Mouse (Mus musculus) monocyte, adult 5-6 weeks (primary cell): ENCODE results near the gene Flnc. TPM values are rescaled to one million over a fixed set of nuclear protein-coding genes. Genes with fewer than 3 reads are reported as not detected.
A peak's percentile ranks its signal among the peaks of the same experiment; 100 is the strongest.

Source experiments
- ATAC-seq: fragments of 153-309, 156-312 bp; replicated peaks from 2 replicates; pipeline ENCODE4 v1.8.0; 2017; ENCODE audit warnings: mild to moderate bottlenecking; ENCODE audit not compliant: low TSS enrichment, insufficient number of reproducible peaks, severe bottlenecking, poor library complexity, low FRiP score
- total RNA-seq: library from RNA; stranded (forward); fragments of 200-1000, 200-491, 200-594 nt; gene quantifications from 3 replicates; pipeline ENCODE4 v1.2.3, GENCODE M21; 2017

Gene Flnc
- total RNA-seq, 1 experiment from 2014 or later, result not detected

DNA sequence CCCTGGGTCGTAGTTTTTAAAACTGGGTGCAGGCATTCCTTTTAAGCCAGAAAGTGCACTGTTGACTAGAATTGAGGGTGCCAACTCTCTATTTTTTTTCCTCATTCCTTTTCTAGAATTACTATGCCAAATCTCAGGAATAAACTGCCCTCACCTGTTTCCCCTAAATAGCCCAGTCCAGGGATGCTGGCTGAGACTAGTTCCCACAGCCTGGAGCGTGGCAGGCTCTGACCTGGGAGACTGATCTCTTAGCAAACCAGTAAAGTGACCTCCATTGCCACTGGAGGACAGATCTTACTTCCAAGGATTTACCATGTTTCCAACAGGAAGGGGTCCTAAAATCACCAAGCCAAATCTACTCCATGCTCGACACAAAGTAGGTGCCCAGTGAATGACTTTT is 35.8 kb downstream of the Flnc start:
- no peak for ATAC-seq

DNA sequence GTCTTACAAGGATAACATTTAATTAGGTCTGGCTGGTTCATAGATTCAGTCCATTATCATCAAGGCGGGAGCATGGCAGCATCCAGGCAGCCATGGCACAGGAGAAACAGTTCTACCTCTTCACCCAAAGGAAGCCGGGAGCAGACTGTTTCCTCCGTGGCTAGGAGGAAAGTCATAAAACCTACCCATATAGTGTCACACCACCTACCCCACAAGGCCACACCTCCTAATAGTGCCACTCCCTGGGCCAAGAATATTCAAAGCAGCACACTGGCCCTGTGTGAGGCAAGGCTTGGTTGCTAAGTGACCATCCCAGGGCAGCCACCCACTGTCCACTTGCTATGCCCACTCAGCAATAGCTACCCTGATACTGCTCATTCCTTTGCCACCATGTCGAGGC is 38.1 kb downstream of the Flnc start, which contains the start of gene Atp6v1fnb:
TSS of gene Atp6v1fnb (plus strand) at position 301 of the 400 bp plus-strand sequence.
- no peak for ATAC-seq

DNA sequence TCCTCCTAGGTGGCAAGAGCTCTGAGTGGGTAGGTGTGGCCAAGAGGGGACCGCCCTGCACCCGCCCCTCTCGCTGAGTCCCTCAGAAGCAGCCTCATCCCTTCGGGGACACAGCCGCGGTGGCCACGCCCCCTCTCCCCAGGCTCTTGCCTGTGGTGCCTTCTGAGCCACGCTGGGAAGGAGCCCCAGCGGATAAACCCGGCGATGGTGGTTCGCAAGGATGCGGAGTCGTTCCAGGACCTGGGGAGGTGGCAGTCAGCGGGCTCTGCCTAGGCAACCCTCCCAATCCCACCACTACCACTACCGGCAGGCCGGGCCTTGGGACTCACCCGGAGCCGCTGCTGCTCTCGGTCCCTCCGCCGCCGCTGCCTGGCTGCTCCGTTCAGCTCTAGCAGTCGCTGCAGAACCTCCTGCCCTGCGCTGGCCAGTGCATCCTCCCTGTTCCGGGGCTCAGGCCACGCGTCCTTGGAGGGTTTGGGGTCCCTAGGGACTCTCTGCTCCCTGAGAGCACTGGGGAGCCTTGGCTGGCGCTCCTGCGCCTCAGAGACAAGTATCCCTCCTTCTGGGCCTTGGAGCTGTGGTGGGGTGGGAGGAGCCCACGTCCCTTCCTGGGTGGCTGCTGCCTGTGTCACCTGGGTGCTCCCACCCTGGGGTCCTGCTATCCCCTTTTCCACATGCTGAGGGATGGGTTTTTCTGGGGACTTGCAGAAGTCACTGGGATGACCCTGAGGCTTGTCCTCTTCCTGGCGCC is 41.1 kb downstream of the Flnc start:
- peak; percentile 52; the same call in 1 of the 2 replicates for ATAC-seq

DNA sequence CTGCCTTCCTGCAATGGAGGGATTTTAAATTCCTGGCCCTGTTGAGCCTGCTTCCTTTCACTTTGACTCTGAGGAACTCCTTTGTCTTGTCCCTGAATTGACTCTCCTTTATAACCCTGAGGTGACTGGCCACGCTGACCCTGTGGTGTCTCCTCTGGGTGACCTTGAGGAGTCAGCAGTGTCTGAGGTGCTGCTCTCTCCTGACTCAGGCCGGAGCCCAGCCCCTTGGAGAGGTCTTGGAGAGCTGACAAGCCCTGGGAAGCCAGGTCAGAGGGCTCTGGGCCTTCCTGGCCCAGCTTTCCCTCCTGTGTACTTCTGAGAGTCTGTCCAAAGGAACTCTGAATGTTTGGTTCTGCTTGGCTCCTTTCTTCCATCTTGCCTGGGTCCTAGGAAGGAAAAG is 41.7 kb downstream of the Flnc start:
- no peak for ATAC-seq

DNA sequence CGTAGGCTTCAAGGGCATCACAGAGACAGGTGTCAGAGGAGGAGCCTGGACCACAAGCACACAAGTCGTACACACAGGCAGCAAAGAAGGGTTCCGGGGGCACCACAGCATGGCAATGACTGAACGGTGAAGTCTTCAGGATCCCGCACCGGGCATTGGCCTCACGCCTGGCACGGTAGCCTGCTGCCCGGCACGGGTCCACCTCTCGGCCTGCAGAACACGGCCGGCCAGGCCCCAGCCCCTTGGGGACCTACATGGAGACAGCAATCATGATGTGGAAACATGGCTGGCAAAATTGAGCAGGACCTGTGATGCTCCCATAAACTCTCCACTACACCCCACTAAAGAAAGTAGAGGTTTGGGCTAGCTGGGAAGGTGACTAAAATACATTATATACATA is 49.6 kb downstream of the Flnc start:
- no peak for ATAC-seq

DNA sequence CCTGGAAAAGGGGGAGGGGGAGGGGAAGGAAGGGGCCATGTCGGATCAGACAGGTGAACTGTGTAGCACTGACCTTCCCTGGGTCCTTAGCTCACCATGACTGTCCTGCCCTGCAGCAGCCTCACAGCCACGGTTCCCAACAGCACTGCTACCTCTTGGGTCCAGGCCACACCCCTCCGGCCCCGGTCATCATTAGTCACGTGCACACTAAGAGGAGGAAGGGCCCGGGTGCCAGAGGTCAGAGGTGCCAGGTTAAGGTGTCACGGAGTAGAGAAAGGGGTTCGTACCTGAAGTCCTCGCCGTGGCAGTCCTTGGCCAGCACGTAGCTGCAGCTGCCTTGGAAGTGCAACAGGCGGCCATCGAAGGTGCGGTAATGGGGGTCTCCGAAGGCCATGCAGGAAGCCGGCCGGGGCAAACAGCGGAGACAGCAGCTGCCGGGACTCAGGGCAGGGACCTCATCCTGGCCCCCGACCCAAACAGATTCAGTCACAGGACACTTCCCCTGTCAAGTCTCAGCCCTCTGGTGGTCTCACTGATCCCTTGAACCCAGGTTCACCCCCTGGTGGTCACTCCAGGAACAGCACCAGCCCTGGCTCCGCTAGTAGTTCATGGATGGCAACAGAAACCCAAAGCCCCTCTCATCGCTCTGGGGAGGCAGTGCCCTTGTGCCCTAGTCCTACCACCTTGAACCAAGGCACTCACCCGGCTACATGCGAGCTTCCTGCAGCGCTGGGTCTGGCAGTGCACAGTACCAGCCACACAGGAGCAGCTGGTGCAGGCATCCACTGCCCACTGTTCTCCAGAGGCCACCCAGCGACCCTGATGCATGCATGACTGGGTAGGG is 51.9 kb downstream of the Flnc start:
- peak; percentile 68 for ATAC-seq

DNA sequence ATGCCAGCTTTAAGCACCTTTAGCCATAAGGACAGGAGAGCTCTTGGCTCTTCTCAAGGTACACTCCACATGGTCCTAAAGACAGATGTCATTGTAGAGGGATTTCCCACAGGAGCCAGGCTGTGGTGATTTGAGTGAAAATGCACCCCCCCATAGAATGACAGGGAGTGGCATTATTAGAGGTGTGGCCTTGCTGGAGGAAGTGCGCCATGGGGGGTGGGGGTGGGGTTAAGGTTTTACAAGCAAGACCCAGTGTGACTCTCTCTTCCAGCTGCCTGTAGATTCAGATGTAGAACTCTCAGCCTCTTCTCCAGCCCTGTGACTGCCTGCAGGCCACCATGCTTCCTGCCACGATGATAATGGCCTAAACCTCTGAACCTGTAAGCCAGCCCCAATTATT is 52.9 kb downstream of the Flnc start:
- no peak for ATAC-seq

DNA sequence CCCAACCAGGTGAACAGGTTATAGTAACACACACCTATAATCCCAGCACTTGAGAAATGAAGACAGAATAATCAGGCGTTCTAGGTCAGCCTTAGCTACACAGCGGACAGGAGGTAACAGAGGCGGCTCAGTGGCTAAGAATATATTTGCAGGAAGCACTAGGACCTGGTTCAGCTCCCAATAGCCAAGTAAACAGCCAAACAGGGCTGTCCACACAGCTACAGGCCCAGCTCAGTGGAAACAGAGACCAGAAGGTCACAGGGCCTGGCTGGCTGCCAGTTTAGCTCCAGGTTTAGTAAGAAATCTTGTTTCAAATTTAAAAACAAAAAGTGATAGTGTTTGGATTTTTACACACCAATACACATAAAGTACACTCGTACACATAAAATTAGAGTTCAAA is 61.0 kb downstream of the Flnc start:
- no peak for ATAC-seq

DNA sequence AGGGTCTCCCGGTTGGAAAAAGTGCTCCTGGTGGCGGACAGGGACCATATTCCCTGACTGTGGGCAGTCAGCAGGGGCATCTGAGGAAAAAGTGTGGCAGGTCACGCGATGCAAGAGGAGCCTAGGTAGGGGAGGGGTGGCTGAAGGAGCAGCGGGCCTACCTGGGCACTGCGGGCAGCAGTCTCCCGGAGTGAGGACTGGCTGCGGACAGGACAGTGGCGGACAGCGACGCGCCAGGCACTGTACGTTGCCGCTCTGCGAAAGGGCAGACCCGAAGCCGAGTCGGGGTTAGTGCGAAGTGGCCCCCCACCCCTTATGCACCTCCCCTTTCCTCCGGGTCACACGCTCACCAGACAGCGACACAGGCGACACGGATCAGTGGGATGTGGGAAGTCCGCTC is 63.2 kb downstream of the Flnc start:
- ATAC-seq, result no peak

DNA sequence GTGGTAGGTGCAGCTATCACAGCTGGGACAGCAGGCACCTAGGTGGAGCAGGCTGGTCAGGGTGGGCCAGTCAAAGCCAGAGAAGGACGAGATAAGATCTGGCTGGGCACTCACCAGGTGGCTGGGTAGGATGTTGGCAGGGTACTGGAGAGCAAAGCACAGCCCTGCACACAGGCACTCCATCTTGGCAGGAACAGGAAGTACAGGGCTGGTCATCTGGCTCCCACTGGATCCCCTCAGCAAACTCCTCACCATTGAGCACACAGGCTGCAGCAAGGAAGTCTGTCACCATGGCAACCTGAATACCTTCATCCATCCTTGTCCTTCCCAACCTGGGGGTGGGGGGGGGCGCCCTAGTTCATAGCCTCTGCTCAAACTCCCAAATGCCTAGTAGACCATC is 64.7 kb downstream of the Flnc start:
- no peak for ATAC-seq

DNA sequence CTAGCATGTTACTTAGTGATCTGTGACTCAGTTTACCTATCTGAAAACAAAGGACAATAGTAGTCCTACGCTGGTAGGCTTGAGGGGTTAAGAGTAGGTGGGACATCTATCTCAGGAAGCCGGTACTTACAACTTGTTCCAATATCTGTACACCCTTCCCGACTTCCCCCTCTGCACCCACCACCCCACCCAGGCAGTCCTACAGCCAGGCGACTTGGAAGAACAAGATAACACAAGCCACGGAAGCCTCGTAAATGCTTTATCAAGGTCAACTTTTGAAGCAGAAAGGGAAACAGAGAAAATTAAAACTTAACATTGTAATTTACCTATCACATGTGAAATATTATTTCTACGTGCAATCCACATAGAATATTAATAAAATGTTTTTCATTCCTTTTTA is 67.1 kb downstream of the Flnc start:
- ATAC-seq, result no peak

DNA sequence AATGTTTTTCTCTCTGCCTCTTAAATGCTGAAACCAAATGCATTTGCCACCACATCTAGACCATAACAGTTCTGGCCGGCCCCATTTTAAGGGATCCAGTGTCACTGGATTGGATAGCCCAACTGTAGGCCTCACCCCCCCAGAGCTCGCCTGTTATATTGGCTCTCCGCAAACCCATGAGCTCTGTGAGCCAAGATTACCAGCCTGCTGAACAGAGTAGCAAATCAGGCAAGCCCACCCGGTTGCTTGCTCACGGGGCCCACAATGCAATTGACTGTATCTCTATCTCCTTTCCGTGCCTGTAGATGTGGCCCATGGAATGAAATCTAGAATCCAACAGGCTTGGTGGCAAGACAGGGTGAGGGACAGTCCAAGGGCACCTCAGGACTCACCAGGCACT is 67.8 kb downstream of the Flnc start:
- no peak for ATAC-seq

DNA sequence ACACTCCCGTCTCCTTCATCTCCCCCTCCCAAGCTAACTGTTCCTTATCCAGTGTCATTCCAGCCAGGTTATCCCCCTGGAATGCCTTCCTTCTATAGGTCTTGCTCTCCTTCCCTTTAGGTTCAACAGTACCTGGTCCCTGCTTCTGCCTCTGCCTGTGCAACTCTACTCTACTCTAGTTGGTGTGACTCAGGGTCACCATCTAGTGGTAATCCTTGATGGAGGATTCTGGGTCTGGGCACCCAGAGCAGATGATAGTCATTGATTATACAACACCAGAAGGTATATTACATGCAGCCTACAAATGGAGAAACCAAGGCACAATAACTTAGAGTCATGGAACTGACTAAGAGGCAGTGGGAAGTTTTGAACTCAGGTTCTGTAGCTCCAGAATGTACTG is 68.5 kb downstream of the Flnc start:
- no peak for ATAC-seq

DNA sequence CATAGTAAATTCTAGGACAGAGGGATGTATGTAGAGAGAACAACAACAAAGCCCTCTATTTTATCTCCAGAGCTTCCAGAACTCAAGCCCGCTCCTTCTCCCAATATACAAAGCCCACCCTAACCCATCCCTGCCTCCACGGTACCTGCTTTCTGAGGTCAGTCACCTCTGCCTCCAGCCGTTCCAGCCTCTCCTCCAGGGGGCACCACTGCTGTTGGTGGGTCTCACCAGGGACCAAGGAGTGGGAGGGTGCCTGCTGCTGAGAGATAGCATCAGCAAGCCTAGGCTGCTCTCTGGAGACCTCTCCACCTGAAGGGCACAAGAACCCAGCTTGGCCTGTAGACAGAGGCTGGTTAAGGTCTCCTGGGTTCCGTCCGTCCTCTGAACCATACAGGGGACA is 72.4 kb downstream of the Flnc start:
- no peak for ATAC-seq

DNA sequence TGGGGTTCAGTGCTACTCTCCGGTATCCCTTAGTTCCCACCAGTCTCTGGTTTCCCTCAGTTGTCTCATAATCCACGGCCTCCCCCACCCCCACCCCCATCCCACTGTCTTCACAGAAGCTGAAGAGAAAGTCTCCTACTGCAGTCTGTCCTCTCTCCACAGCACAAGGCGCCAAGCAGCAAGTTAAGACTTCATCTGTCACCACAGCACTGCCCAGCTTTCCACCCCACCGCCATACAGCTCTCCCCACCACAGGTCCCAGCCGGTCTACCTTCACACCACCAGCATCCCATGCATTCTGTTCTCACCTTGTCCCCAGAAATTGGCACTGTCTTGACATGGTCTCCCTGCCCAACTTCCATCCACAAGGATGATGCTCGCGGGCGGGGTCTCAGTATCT is 73.8 kb downstream of the Flnc start:
- ATAC-seq, result no peak

DNA sequence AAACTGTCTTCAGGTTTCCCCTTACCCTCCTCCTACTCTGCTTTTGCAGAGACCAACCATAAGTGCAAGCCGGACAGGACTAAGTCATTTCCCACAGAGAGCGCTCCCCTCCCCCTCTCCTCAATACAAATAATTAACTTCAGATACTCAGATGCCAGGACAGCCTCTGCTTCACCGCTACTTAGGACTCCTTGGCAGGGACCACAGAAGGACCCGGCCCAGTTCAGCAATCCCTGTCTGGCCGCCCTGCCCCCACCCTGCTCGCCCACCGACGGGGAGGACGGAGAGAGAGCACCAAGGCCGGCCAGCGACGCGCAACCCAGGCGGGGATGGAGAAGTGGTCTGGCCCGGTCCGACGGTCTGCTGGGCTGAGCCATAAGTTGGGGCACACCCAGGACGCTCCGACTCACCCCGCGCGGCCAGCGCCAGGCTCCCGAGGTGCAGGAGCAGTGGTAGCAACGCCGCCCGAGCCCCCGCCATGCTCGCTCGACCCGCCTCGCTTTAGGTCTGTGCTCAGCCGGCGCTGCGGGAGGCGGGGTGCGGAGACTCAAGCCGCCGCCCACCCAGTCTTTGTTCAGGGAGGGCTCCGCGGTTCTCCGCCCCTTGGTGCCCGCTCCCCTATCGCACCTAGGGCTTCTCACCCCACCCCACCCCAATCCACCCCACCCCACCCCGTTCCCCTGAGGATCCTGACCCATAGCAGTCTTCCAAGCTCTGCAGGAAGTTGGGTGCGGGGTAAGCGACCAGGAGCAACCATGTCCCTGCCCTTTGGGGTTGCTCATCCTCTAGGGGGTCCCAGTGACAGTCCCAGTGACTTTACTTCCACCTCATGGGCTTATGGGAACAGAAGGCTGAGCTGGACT is 74.6 kb downstream of the Flnc start, which contains the start of gene Kcp:
TSS of gene Kcp (minus strand) at position 506 of the 863 bp plus-strand sequence.
- no peak for ATAC-seq

DNA sequence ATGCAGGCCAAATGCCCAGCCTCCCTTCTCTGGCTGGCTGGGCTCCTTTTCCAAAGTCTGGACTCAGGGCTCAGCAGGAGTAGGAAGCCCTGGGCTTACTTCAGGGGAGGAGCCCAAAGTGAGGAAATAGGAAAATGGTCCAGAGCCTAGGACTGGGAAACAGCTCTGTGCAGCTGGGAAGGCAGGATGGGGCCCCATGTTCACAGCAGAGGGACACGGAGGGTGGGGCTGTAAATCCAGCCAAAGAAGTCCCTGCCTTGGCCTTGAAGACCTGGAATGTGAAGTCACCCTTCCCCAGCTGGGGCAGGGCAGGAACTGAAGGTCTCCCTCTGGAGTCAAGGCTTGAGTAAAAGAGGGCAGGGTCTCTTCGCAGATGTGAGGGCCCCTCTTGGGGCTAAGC is 76.0 kb downstream of the Flnc start:
- no peak for ATAC-seq
